ENCODE assay signal across 25 mouse cellular contexts in the genomic region with DNA sequence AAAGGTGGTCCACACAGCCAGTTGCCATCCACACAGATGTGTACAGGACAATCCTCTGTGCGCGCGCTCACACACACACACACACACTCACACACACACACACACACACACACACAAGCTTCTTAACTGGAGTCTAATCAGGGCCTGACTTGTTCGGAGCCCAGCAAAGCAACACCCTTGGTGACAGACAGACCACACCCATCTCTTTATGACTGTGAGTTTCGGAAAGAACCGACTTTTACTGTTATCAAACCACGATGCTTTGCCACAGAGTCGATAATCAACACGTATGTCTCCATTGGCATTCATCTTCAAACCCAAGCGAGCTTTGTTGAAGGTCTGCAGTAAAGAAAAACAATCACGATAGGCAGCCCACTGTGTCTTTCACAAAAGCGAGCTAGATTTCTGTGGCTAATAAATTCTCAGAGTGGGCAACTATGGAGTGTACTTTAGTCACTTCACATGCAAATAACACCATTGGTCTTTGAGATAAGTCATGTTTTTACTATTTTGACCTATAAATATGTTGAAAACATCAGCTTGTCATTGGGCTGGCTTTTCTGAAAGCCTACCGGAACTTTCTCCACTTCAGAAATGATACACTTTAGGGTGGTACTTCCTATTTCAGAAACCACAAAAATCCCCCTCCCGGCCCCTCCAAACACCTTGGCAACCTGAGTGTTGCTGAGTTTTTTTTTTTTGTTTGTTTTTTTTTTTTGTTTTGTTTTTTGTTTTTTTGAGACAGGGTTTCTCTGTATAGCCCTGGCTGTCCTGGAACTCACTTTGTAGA. TPM values are rescaled to one million over a fixed set of nuclear protein-coding genes. Genes with fewer than 3 reads are reported as not detected.
DNase-seq lines count a peak whose midpoint lies in the region; ATAC-seq and TF ChIP-seq lines count a peak whose summit lies in the region.
"Had no signal": no experiment of that assay in that cellular context is flagged by ENCODE, and none has a peak within 500 bp of the region (broad histone marks: within the 10 kb centered on the region; RNA-seq: fewer than 3 reads in every experiment).

No protein-coding gene starts in this region.

- no peaks in the 10 kb centered on the region for H3K36me3 ChIP-seq in liver, postnatal 0 days (replicated peaks; ENCODE audit: insufficient read depth, low read length)
- H3K36me3 ChIP-seq: embryonic facial prominence, embryonic 15.5 days; limb, embryonic 12.5 days; lung, embryonic 15.5 days; neural tube, embryonic 12.5 days; stomach, embryonic 15.5 days had no signal

- no peaks in the 10 kb centered on the region for H3K27me3 ChIP-seq in liver, postnatal 0 days (ENCODE audit: insufficient read depth, low read length)
- H3K27me3 ChIP-seq: embryonic facial prominence, embryonic 15.5 days; limb, embryonic 12.5 days; lung, embryonic 15.5 days; neural tube, embryonic 12.5 days; stomach, embryonic 15.5 days had no signal

- no peak overlapping the region for H3K27ac ChIP-seq in liver, postnatal 0 days (ENCODE audit: low read depth)
- H3K27ac ChIP-seq: embryonic facial prominence, embryonic 15.5 days; hindbrain, embryonic 14.5 days; left cerebral cortex, adult 2 months; limb, embryonic 12.5 days; lung, embryonic 15.5 days; neural tube, embryonic 12.5 days; stomach, embryonic 15.5 days had no signal

- H3K4me2 ChIP-seq in liver, postnatal 0 days (ENCODE audit: low read depth, low read length), result no peak overlapping the region
- H3K4me2 ChIP-seq: embryonic facial prominence, embryonic 15.5 days; heart, embryonic 11.5 days; hindbrain, embryonic 14.5 days; limb, embryonic 12.5 days; lung, embryonic 15.5 days; neural tube, embryonic 12.5 days; stomach, embryonic 15.5 days had no signal

- no peak for TF ChIP-seq CTCF in liver, postnatal 0 days (IDR thresholded peaks at IDR 0.05; ENCODE audit: low read depth)

- H3K4me1 ChIP-seq in liver, postnatal 0 days (ENCODE audit: insufficient read depth), result peaks cover 19% of the 10 kb centered on the region

- no peaks in the 10 kb centered on the region for H3K9me3 ChIP-seq in liver, postnatal 0 days (ENCODE audit: low read length)
- H3K9me3 ChIP-seq: embryonic facial prominence, embryonic 15.5 days; limb, embryonic 12.5 days; lung, embryonic 15.5 days; neural tube, embryonic 12.5 days; stomach, embryonic 15.5 days had no signal

- peak; percentile 93 for ATAC-seq in CD4-positive, CD25-positive, alpha-beta regulatory T cell, adult 4 months
- ATAC-seq in inflammation-experienced regulatory T-cells, adult 6 months, result peak; percentile 94
- peak; percentile 35; the same call in 1 of the 2 replicates for ATAC-seq in liver, postnatal 0 days

- no peak for TF ChIP-seq EP300 in liver, postnatal 0 days (IDR thresholded peaks at IDR 0.05; ENCODE audit: low read depth)

- 50% methylated on average over 14 of the region's 14 CpGs for WGBS in liver, postnatal 0 days (ENCODE audit: insufficient replicate concordance)

- DNase-seq in A20 (ENCODE audit: low read depth, low spot score), result peak; percentile 92
- no peak for DNase-seq in liver, postnatal 0 days
- no peak for DNase-seq in right cerebral cortex, postnatal 4 days
- no peak for DNase-seq in kidney, postnatal 14 days
- DNase-seq in gastrocnemius, postnatal 25 days, result no peak
- DNase-seq in frontal cortex, postnatal 25 days (ENCODE audit: low spot score in 2 of 2), result no peak
- DNase-seq: adrenal gland, postnatal 36 days; cerebellum, adult 8-10 months; heart, postnatal 14 days; kidney, adult 11 months; kidney, postnatal 10 days had no signal

- H3K4me3 ChIP-seq in liver, postnatal 0 days (ENCODE audit: low read depth, low read length), result no peak overlapping the region
- H3K4me3 ChIP-seq: embryonic facial prominence, embryonic 15.5 days; left cerebral cortex, adult 2 months; limb, embryonic 12.5 days; lung, embryonic 15.5 days; neural tube, embryonic 12.5 days; stomach, embryonic 15.5 days had no signal

- H3K9ac ChIP-seq in liver, postnatal 0 days (replicated peaks), result no peak overlapping the region
- H3K9ac ChIP-seq: embryonic facial prominence, embryonic 15.5 days; hindbrain, embryonic 14.5 days; limb, embryonic 12.5 days; lung, embryonic 15.5 days; neural tube, embryonic 12.5 days; stomach, embryonic 15.5 days had no signal

RNA-seq across cellular contexts. Expression of a gene that starts 37.3 kb away (rescaled TPM):
- polyA plus RNA-seq in CD4-positive, CD25-positive, alpha-beta regulatory T cell, adult 4 months (2017; shearing (Covaris generic)), result not detected
- not detected for polyA plus RNA-seq in inflammation-experienced regulatory T-cells, adult 6 months (2017; shearing (Covaris generic))
- polyA plus RNA-seq in liver, postnatal 0 days (2015; fragmentation: Nextera tagmentation; extraction: Ambion mirVana), result not detected in 2 replicates
- 1 to 10 TPM in 1 of 2 experiments, not detected in 1; 1.7 TPM for total RNA-seq in gastrocnemius, postnatal 25 days (2021)
- total RNA-seq: adrenal gland, postnatal 36 days; left cerebral cortex, adult 2 months; megakaryocyte, adult 5-6 weeks; midbrain, postnatal 0 days had no signal
- polyA plus RNA-seq: embryonic facial prominence, embryonic 15.5 days; forebrain, embryonic 11.5 days; gonadal fat pad, adult 2 months; hindbrain, embryonic 14.5 days; limb, embryonic 12.5 days; lung, embryonic 15.5 days; midbrain, postnatal 0 days; neural tube, embryonic 12.5 days had no signal

RNA-seq across cellular contexts. Expression of a gene that starts 58.3 kb away (rescaled TPM):
- 10 to 100 TPM; 29.5 to 30.3 TPM for polyA plus RNA-seq in CD4-positive, CD25-positive, alpha-beta regulatory T cell, adult 4 months (2017; shearing (Covaris generic))
- polyA plus RNA-seq in inflammation-experienced regulatory T-cells, adult 6 months (2017; shearing (Covaris generic)), result 10 to 100 TPM; 16.0 to 44.7 (median 36.6) TPM
- 4.0 and 4.2 TPM in 2 replicates for polyA plus RNA-seq in liver, postnatal 0 days (2015; fragmentation: Nextera tagmentation; extraction: Ambion mirVana)
- 10 to 100 TPM; 32.6 to 36.0 TPM for total RNA-seq in gastrocnemius, postnatal 25 days (2021)

Comparison
In these comparisons a context has a peak if more than half of its experiments do, and no peak if none do; other contexts are left out.
1. ATAC-seq: peak in every context shown above with its lines; median percentile 94 in inflammation-experienced regulatory T-cells, adult 6 months; 93 in CD4-positive, CD25-positive, alpha-beta regulatory T cell, adult 4 months; 35 in liver, postnatal 0 days.